Mouse (Mus musculus) retina, postnatal 1 day (tissue): ENCODE results near the gene Vinac1.

ENCODE experiments used
- DNase-seq: peaks from one replicate; pipeline ENCODE4 v3.0.0-alpha.2; 2012

Vinac1 gene

GRCm38 (mm10) chr2:129047811-129048210 is at the start of gene Vinac1:
Gene Vinac1, minus strand, starts transcription at chr2:129048172.
- DNase-seq: no peak

- DNase-seq: peak; percentile 2
These were observed 46.2 kb upstream of the Vinac1 start for GRCm38 (mm10) chr2:129093926-129094724.

GRCm38 (mm10) chr2:129092810-129093209 is 44.8 kb upstream of the Vinac1 start:
- no peak for DNase-seq

- DNase-seq: no peak
These were observed 42.4 kb upstream of the Vinac1 start for GRCm38 (mm10) chr2:129090370-129090769.

GRCm38 (mm10) chr2:129087520-129087919 is 39.5 kb upstream of the Vinac1 start:
- no peak for DNase-seq

- DNase-seq: peak; percentile 53
These were observed 37.0 kb upstream of the Vinac1 start for GRCm38 (mm10) chr2:129084959-129085358.

GRCm38 (mm10) chr2:129083514-129083913 is 35.5 kb upstream of the Vinac1 start:
- DNase-seq: no peak

GRCm38 (mm10) chr2:129081097-129081496 is 33.1 kb upstream of the Vinac1 start:
- DNase-seq: no peak

- no peak for DNase-seq
These were observed 31.2 kb upstream of the Vinac1 start for GRCm38 (mm10) chr2:129079194-129079593.

- peak; percentile 35 for DNase-seq
These were observed 30.3 kb upstream of the Vinac1 start for GRCm38 (mm10) chr2:129078313-129078712.

GRCm38 (mm10) chr2:129070296-129070695 is 22.3 kb upstream of the Vinac1 start:
- no peak for DNase-seq

- DNase-seq: peak; percentile 69
These were observed 18.4 kb upstream of the Vinac1 start for GRCm38 (mm10) chr2:129066326-129066725.

- DNase-seq: peak; percentile 92
These were observed 17.7 kb upstream of the Vinac1 start, which contains the start of gene Ttl for GRCm38 (mm10) chr2:129065437-129066282. Gene Ttl, plus strand, starts transcription at chr2:129065942.

- DNase-seq: no peak
These were observed 13.6 kb upstream of the Vinac1 start for GRCm38 (mm10) chr2:129061456-129062059.

GRCm38 (mm10) chr2:129057920-129058361 is 10.0 kb upstream of the Vinac1 start:
- no peak for DNase-seq

- DNase-seq: no peak
These were observed 9.3 kb upstream of the Vinac1 start for GRCm38 (mm10) chr2:129057256-129057655.

GRCm38 (mm10) chr2:129056597-129056996 is 8.6 kb upstream of the Vinac1 start:
- peak; percentile 52 for DNase-seq

GRCm38 (mm10) chr2:129055741-129056140 is 7.8 kb upstream of the Vinac1 start:
- DNase-seq: no peak

- no peak for DNase-seq
These were observed 4.5 kb upstream of the Vinac1 start for GRCm38 (mm10) chr2:129052451-129052983.

- no peak for DNase-seq
These were observed 1.2 kb downstream of the Vinac1 start for GRCm38 (mm10) chr2:129046846-129047196.

- DNase-seq: no peak
These were observed 1.7 kb downstream of the Vinac1 start for GRCm38 (mm10) chr2:129046172-129046845.

GRCm38 (mm10) chr2:129040567-129040966 is 7.4 kb downstream of the Vinac1 start:
- DNase-seq: peak; percentile 24
